Mouse (Mus musculus) T-helper 2 cell (primary cell): ENCODE data around the gene Gm7361.
"Not testable (repeated sequence)": the region's sequence is repeated elsewhere in the genome, so short reads cannot be mapped to it uniquely, and the experiment has no call there.

Source experiments
- in situ Hi-C: fragments of 300-600 bp; cut with MboI, MseI; formaldehyde crosslinking; loops from one replicate; pipeline ENCODE4 v1.15.1; 2025; ENCODE audit warnings: high pct_unique_total_duplicates

The Gm7361 gene

GRCm38 (mm10) chr5:26257391-26257790, at the start of gene Gm7361:
Gm7361 (plus strand) TSS chr5:26257691.
- in situ Hi-C loops = not testable (repeated sequence)

GRCm38 (mm10) chr5:26211030-26211429, 46.5 kb upstream of the Gm7361 start:
- in situ Hi-C loops = no loop called here

DNA sequence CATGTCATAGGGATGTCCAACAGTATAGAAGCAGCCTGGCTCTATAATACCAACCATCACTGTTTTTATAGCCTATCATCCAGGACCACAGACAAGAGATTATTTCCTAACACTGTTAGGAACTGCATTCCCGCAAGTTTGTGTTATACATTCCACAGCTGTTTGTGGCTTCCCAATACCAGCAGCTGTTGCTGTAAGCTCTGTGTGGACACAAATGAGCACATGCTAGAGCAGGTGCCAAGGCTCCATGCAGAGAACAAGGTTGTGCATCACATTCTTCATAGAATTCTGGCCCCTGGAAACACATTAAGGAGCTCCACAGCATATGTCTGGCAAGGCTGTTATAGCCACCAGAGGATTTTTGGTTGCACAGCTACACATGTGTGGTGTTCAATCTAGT, 35.4 kb upstream of the Gm7361 start:
- in situ Hi-C loops = no loop called here

GRCm38 (mm10) chr5:26266656-26267055, 9.2 kb downstream of the Gm7361 start:
- in situ Hi-C loops = not testable (repeated sequence)

DNA sequence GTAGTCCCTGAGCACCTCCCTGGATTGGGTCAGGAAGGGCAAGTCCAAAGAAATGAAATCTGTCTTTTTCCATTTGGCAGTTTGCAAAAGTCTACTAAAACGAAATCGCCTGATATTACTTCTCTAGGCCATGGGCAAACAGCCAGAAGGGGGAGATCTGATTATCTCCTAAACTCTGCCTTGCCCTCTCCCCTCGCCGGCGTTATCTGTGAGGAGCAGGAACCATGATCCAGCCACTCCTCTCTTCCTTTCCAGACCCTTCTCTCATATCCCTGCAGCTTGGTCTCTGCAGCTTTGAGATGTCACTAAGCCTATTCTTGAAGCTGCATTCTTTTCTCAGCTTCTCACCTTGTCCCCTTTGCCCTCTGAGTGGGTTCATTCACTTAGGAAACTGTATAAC, 22.9 kb downstream of the Gm7361 start:
- in situ Hi-C loops = loop anchor here (5.0 to 25.0 kb wide), 2 partner anchors 42 to 1132 kb away; no protein-coding TSS in a partner anchor

GRCm38 (mm10) chr5:26281717-26282116, 24.2 kb downstream of the Gm7361 start:
- in situ Hi-C loops = loop anchor here (5.0 to 25.0 kb wide), 2 partner anchors 41 to 1131 kb away; no protein-coding TSS in a partner anchor

GRCm38 (mm10) chr5:26282282-26282681, 24.8 kb downstream of the Gm7361 start:
- in situ Hi-C loops = loop anchor here (5.0 to 25.0 kb wide), 2 partner anchors 40 to 1130 kb away; no protein-coding TSS in a partner anchor

DNA sequence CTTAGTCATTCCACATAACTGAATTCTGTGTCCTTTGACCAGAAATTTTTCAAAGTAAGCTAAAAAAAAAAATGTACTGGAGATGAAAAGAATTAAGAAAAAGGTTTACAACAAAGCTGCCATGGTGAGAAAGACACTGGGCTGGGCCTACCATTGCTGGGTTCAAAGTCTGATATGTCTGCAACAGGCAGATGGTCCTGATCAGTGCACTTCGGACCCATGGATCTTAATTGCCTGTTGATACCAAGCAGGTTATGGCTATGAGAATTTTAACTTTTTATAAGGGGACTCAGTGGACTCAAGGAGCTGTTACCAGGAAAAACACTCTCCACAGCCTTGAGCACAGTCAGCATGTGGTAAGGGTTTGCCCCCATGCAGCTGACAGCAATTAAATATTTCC, 25.9 kb downstream of the Gm7361 start:
- in situ Hi-C loops = loop anchor here (5.0 to 25.0 kb wide), 2 partner anchors 39 to 1129 kb away; no protein-coding TSS in a partner anchor

- in situ Hi-C loops = loop anchor here (25.0 kb wide), 1 partner anchor 1121 kb away; no protein-coding TSS in a partner anchor
These were observed 34.1 kb downstream of the Gm7361 start for GRCm38 (mm10) chr5:26291621-26292020.

- in situ Hi-C loops = loop anchor here (25.0 kb wide), 1 partner anchor 1119 kb away; no protein-coding TSS in a partner anchor
These were observed 35.8 kb downstream of the Gm7361 start for GRCm38 (mm10) chr5:26293258-26293657.
